Mouse (Mus musculus) E14TG2a.4 (cell line): ENCODE data around the gene Slc3a2.
A peak's percentile ranks its signal among the peaks of the same experiment; 100 is the strongest.

Experiments used
- CTCF ChIP-seq: conservative IDR thresholded peaks from 2 replicates; pipeline ENCODE4 v1.5.1; 2014; ENCODE audit warnings: low read length
- NANOG ChIP-seq: IDR thresholded peaks from 2 replicates; pipeline ENCODE4 v1.6.1; 2014; ENCODE audit warnings: borderline replicate concordance, low read length, mixed read lengths

DNA sequence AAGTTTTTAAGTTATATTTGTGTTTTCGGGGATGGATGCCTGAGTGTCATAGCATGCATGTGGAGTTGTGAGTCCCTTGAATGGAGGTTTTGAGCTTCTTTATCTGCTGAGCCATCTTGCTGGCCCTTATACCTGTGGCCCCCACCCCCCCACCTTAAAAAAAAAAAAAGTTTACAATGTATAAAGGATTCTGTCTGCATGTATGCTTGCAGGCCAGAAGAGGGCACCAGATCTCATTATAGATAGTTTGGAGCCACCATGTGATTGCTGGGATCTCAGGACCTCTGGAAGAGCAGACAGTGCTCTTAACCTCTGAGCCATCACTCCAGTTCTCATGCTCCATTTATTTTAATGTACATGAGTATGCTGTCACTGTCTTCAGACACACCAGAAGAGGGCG lies 24.2 kb upstream of the Slc3a2 start:
- TF ChIP-seq CTCF (peak; percentile 33), NANOG (no peak)
